Mouse (Mus musculus): Measurements from ENCODE around the gene Gm47289.

The Gm47289 gene

DNA sequence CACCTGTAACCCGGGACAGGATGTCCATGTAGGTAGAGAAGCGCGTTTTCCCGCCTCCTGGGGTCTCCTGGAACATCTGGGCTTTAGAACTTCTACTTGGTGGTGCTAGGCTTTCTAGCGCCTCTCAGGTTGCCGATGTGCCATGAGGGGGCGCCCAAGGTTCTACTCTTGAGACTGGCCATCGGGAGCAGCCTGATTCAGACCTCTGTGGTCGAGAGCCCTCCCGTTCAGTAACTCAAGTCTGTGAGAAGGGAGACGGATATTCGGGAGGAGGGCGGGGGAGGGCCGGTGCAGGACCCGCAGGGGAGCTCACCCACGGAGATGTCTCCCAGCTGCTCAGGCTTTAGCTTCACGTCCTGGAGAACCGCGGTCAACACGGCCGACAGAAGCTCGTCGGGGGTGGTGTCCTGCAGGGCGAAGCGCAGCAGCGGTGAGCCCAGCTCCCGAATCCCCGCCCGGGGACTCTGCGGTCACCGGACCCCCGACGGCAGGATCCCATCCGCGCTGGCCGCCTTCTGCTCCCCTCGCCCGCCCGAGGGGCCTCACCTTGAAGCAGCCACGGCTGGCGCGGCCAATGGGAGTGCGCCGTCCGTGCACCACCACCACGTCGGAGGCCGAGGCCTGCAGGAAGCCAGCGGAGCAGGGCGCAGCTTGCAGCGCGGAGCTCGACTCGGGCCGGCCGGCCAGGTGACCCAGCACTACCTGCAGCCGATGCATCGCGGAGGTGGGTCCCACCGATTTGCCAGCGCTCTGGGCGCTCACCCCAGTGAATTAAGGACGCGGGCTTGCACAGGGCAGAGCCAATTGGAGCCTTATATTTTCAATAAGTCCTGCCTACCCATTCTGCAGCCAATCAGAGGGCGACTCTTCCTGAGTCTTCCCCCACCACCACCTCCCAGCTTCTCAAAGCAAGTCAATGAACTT is 2.4 kb upstream of the Gm47289 start, which contains the start of gene Acaa1b:
Gene Acaa1b (minus strand): TSS at position 816 of the 924 bp plus-strand sequence.
- peak; percentile 83 for DNase-seq (ENCODE audit: low spot score)

DNA sequence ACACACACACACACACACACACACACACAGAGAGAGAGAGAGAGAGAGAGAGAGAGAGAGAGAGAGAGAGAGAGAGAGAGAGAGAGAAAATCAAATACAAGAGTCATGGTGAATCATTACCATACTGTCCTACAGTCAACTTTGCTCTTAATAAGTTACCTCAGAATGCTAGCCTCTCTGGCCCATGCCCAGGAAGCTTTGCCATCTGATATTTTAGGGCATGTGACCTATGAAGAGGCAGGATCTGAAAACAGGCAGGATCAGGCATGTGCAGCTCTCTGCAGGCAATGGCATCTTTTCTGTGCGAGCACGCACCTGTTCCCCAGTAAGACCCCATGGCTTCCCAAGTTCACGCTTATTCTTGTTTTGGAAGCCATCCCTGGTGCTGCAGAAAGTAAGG is 1.7 kb downstream of the Gm47289 start:
- DNase-seq (ENCODE audit: low spot score): no peak

DNA sequence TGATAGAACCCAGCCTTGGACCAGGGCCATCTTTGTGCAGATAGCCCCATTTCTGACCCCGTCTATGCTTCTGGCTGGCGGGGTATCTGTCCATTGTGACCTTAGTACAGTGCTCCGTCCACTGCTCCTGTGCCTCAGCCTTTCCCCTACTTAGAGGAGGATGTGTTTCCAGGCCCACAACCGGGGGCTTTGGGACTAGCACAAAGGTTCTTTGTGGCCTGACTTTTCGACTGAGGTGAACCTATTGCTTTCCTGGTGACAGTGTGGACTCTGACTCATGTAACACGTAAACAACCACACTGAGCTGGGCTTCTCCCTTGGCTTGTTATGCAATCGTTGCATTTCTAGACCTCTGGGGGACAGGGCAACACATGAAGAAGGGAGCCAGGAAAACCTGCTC is 5.8 kb downstream of the Gm47289 start:
- peak; percentile 59 for DNase-seq (ENCODE audit: low spot score)

DNA sequence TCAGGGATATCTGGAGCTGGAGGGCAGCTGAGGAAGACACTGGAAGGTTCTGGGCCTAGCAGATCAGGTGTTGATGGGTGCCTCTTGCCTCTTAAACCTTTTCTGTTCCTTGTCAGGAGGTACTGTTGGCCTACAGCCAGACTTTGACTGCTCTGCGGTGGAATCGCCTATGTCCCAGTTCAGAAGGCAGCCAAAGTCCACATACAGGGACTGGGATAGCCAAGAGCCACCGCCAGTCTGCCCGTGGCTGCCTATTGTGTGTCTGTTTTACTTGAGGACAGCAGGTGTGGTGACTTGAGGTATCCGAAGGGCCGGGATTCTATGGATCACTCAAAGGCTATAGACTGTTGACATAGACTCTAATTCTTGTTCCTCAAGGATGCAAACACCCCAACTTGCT is 6.6 kb downstream of the Gm47289 start:
- DNase-seq (ENCODE audit: low spot score): no peak

DNA sequence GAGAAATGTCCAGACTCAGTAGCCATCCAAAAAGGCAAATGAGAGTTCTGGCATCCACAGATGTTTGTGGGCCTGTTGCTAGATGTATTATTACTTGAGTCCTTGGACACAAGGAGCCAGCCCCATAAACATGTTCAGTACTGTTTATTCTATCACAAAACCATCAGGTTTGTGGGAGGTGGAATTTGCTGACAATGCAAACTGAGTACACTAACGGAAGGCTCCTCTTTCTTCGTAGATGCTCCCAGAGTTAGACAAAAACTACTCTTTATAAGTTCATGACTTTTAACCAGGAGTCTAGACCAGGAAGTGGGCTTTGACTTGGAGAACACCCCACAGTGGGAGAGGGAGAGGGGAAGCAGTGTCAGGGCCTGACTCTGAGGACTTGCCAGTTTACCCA is 8.6 kb downstream of the Gm47289 start:
- DNase-seq (ENCODE audit: low spot score): no peak

DNA sequence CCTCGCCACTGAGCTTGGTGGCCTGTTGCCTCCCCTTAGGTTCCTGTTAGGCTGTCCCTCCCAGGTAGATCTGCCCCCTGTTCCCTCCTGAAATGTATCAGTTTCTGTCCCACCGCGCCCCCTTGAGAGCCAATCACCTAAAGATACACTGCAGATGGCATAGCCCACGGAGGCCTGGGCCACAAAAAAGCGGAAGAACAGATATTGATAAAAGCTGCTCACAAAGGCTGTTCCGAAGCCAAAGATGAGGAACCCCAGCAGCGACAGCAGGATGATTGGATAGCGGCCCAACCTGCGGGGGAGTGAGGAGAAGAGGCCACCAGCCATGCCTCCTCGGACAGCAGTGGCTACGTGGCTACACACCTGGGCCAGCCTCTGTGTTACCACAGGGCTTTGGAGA is 20.3 kb downstream of the Gm47289 start:
- no peak for DNase-seq (ENCODE audit: low spot score)

DNA sequence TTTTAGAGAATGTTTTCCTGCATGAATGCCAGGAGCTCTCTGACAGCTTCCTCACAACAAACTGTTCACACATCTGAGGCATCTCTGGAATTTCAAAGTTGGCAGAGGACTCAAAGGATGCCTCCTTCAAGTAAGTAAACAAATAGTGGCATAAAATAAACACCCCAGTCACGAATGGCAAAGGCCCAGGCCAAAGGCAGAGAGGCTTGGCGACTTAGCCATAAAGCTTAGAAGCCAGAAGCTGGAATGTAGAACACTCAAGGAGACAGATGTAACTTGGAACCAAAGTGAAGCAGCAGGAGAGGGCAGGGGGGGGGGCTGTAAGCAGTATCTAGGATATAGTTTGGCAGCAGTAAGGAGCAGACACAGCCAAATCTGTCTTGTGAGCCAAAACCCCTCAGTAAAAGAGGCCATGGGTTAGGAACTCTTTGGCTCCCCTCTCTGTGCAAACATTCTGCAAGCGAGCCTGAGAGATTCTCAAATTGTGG is 22.3 kb downstream of the Gm47289 start:
- DNase-seq (ENCODE audit: low spot score): peak; percentile 26

DNA sequence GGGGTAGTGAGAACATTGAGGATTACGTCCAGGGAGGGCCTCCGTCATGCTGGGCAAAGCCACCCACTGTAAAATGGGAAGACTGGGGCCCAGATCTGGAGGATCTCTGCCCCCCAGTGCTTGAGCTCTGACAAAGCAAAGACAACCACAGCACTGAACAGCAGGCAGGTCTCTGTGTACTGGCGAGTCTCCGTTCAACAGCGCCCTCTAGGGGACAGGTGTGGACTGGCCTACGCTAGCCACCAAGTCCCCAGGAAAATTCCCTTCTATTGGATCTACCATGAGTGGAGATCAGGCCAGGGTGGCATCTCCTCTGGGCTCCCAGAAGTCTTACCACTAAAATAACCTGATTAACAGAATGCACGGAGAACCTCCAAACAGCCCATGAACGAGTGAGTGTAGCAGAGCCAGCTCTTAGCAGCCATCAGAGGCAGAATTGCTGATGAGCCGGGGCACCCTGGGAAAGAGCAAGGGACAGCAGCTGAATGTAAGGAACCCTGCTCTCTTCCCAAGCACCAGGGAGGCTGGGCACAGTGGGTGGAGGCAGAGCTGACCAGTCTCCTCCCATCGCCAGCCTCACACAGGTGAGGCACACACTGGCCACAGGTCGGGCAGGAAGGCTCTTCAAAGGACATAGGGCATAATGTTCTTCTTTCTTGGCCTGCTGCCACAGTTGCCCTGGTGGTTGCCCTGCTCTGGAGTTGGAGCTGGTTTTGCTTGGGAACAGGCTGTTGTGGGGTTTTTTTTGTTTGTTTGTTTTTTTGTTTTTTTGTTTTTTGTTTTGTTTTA is 33.4 kb downstream of the Gm47289 start:
- DNase-seq (ENCODE audit: low spot score): peak; percentile 63

DNA sequence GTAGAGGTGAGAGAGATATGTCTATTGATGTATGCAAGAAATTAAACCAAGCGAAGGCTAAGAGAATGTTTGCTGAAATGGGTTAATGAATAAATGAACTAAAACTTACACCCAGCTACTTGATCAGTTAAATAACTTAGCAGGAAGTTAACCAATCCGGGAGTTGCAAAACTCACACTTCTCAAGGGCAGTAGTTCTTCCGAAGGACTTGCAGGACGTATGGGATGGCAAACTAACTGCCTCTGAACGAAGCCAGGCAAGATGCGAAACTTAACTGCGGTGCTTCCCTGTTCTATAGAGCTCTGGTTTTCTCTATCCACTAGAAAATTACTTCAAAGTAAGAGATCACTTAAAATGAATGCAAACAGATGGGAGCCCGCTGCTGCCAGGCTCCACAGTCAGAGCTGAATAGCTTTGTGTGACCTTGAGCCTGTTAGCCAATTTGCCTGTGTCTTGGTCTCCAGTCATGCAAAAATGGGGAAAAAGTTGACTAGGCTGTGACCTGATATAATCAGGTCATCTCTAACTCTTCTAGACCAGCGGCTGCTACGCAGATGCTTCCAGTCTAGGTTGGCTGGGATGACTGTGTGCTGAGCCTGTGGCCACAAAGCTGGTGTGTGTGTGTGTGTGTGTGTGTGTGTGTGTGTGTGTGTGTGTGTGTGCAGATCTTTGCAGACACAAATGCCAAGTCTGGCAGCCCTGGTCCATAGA is 40.3 kb downstream of the Gm47289 start:
- DNase-seq (ENCODE audit: low spot score): no peak

DNA sequence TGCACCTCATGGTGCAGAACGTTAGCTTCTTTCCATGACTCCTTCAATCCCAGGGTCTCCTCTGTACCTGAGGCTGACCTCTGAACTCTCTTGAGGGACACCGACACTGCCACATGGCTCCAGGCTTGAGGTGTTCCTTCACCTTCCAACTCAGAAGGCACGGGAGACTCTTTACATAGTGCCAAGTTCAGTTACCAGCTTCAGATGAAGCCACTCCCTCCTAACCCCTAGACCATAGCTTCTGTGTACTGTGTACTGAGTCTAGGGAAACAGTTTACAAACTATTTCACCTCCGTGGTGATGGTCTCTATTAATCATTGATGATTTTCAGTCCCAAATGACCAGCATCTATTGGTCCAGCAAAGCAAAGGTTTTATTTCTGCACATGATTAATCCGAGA is 42.7 kb downstream of the Gm47289 start:
- DNase-seq (ENCODE audit: low spot score): no peak

DNA sequence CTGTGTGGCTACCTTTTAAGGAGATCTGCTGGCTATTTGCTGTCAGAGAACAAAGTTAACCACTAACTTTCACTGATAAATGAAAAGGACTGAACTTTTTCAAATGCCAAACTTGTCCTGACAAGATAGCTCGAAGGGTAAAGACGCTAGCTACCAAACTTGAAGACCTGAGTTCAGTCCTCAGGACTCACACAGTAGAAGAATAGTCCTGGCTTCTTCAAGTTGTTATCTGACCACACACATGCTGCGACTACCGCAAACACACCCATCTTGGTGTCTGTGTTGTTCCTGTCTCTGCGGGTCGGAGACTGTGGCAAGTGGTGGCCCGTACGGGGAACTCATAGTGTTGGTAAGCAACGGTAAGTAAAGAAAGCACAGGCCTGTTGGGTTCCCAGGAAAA is 44.7 kb downstream of the Gm47289 start:
- DNase-seq (ENCODE audit: low spot score): no peak

DNA sequence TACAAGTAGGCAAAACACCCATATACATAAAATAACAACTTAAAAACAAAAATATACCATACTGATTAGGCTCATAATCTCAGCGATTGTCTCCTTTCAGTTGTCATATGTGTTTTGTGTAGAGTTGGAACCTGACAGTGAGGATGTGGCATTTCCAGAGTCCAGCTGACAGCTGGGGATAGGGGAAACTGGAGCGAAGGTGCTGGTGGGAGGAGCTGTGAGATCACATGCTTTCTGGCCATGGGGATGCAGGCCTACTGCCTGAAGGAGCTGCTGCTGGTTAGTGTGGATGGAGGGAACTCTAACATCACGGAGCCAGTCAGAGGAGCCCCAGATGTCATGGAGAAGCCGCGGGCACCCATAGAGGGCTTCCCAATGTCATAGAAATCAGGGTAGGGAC is 46.8 kb downstream of the Gm47289 start:
- no peak for DNase-seq (ENCODE audit: low spot score)

DNA sequence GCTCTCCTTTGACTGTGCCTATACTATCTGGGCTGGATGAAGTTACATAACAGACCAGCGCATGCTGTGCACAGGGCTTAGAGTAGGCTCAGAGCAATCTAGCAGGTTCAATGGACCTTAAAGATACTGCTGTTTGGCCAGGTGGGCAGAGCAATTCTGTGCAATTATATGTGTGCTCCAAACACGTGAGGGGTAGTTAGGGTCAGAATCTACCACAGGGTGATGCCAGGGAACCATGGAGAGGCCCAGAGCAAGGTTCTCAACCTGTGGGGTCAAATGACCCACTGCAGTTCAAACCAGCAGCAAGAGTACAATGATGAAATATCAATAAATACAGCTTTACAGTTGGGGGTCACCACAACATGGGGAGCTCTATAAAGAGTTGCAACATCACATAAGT is 47.7 kb downstream of the Gm47289 start:
- DNase-seq (ENCODE audit: low spot score): no peak

DNA sequence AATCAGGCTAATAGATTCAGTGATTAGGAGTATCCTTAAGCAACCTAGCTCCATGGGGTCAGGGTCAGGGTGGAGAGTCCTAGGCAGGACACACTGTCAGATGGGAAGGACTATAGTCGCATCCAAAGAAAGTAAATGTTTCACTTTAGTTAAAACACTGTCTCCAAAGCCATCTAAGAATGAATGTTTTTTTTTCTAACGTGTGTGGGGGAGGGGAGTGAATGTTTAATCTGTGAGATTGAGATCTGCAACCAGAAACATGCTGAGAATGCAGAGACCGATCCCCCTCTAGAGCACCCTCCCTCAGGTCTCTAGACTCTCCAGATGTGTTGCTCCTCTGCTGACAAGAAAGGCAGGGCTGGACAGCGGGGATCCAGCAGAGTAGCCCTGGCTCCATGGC is 48.2 kb downstream of the Gm47289 start:
- DNase-seq (ENCODE audit: low spot score): peak; percentile 78

DNA sequence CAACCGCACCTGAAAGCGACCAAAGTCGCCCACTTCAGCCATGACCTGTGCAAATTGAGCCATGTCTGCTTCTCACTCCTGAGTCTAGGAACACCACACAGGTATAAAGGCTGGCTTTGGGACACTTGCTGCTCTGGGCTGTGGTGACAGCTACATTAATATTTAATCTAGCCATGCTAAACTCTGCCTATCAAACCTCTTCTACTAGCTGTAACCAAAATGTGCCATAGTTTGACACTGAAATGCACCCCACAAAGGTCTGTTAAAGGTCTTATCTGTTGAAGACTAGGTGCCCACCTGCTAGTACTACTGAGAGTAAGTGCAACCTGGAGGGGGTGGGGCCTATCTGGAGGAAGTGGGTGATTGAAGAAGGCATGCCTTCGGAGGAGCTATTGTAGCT is 50.0 kb downstream of the Gm47289 start, which contains the start of gene Slc22a13:
Gene Slc22a13 (minus strand): TSS at position 101 of the 400 bp plus-strand sequence.
- no peak for DNase-seq (ENCODE audit: low spot score)
